Mouse (Mus musculus): ENCODE data around the gene Gps2. TPM values are rescaled to one million over a fixed set of nuclear protein-coding genes. Genes with fewer than 3 reads are reported as not detected.
A peak's percentile ranks its signal among the peaks of the same experiment; 100 is the strongest.
"Not testable (repeated sequence)": the region's sequence is repeated elsewhere in the genome, so short reads cannot be mapped to it uniquely, and the experiment has no call there.

Gps2 gene
- polyA plus RNA-seq, 1 experiment from 2014 or later: 89.0 TPM

GRCm38 (mm10) chr11:69922796-69923195, 9.1 kb downstream of the Gps2 start:
- H3K4me2 ChIP-seq (replicated peaks; ENCODE audit: low read depth, low read length): no peak overlapping the region
- no peaks in the 10 kb centered on the region for H3K27me3 ChIP-seq (ENCODE audit: control insufficient read depth, insufficient read depth, low read length)
- no peaks in the 10 kb centered on the region for H3K9me3 ChIP-seq (ENCODE audit: control insufficient read depth, low read length)
- no peak for DNase-seq (ENCODE audit: low spot score)
- H3K27ac ChIP-seq (ENCODE audit: low read depth, low read length): no peak overlapping the region
- peaks cover 4% of the 10 kb centered on the region; the same call in 1 of the 2 replicates for H3K4me1 ChIP-seq (replicated peaks; ENCODE audit: control insufficient read depth, insufficient read depth, low read length)
- no peak for ATAC-seq (ENCODE audit: low FRiP score)
- 73% methylated on average over 3 of the region's 3 CpGs for WGBS
- no peak overlapping the region for H3K9ac ChIP-seq (ENCODE audit: low read depth, low read length)
- H3K36me3 ChIP-seq (ENCODE audit: control insufficient read depth, insufficient read depth, low read length): 0 out of 2 replicates have a peak, but pooled peaks cover 2% of the 10 kb centered on the region
- no peak overlapping the region for H3K4me3 ChIP-seq (ENCODE audit: low read depth, low read length)

- no peak for ATAC-seq (ENCODE audit: low FRiP score)
- Histone ChIP-seq H3K27me3 (ENCODE audit: control insufficient read depth, insufficient read depth, low read length) (no peaks in the 10 kb centered on the region), H3K36me3 (ENCODE audit: control insufficient read depth, insufficient read depth, low read length) (no peaks in the 10 kb centered on the region)
Observed at GRCm38 (mm10) chr11:69927501-69927900, 13.8 kb downstream of the Gps2 start.

GRCm38 (mm10) chr11:69929712-69930111, 16.0 kb downstream of the Gps2 start:
- DNase-seq (ENCODE audit: low spot score): no peak
- no peak overlapping the region for H3K27ac ChIP-seq (ENCODE audit: low read depth, low read length)
- H3K36me3 ChIP-seq (ENCODE audit: control insufficient read depth, insufficient read depth, low read length): no peaks in the 10 kb centered on the region
- no peak overlapping the region for H3K4me3 ChIP-seq (ENCODE audit: low read depth, low read length)
- 89% methylated on average over 4 of the region's 4 CpGs for WGBS
- H3K9me3 ChIP-seq (ENCODE audit: control insufficient read depth, low read length): no peaks in the 10 kb centered on the region
- H3K4me1 ChIP-seq (replicated peaks; ENCODE audit: control insufficient read depth, insufficient read depth, low read length): no peaks in the 10 kb centered on the region
- ATAC-seq (ENCODE audit: low FRiP score): no peak
- no peak overlapping the region for H3K4me2 ChIP-seq (replicated peaks; ENCODE audit: low read depth, low read length)
- no peak overlapping the region for H3K9ac ChIP-seq (ENCODE audit: low read depth, low read length)
- peaks cover 3% of the 10 kb centered on the region; the same call in 1 of the 2 replicates for H3K27me3 ChIP-seq (ENCODE audit: control insufficient read depth, insufficient read depth, low read length)

More at GRCm38 (mm10) chr11:69927501-69927900, 13.8 kb downstream of the Gps2 start:
- no peak for DNase-seq (ENCODE audit: low spot score)
- WGBS: 97% methylated on average over 2 of the region's 2 CpGs
- no peak overlapping the region for H3K4me2 ChIP-seq (replicated peaks; ENCODE audit: low read depth, low read length)
- H3K4me3 ChIP-seq (ENCODE audit: low read depth, low read length): no peak overlapping the region
- no peaks in the 10 kb centered on the region for H3K9me3 ChIP-seq (ENCODE audit: control insufficient read depth, low read length)
- no peak overlapping the region for H3K9ac ChIP-seq (ENCODE audit: low read depth, low read length)
- no peaks in the 10 kb centered on the region for H3K4me1 ChIP-seq (replicated peaks; ENCODE audit: control insufficient read depth, insufficient read depth, low read length)
- no peak overlapping the region for H3K27ac ChIP-seq (ENCODE audit: low read depth, low read length)

GRCm38 (mm10) chr11:69930176-69930575, 16.5 kb downstream of the Gps2 start:
- not testable (repeated sequence) for DNase-seq (ENCODE audit: low spot score); H3K9me3 ChIP-seq (ENCODE audit: control insufficient read depth, low read length); H3K4me2 ChIP-seq (replicated peaks; ENCODE audit: low read depth, low read length); H3K36me3 ChIP-seq (ENCODE audit: control insufficient read depth, insufficient read depth, low read length); H3K27me3 ChIP-seq (ENCODE audit: control insufficient read depth, insufficient read depth, low read length); H3K4me1 ChIP-seq (replicated peaks; ENCODE audit: control insufficient read depth, insufficient read depth, low read length); H3K9ac ChIP-seq (ENCODE audit: low read depth, low read length); ATAC-seq (ENCODE audit: low FRiP score); H3K27ac ChIP-seq (ENCODE audit: low read depth, low read length); H3K4me3 ChIP-seq (ENCODE audit: low read depth, low read length)
- 87% methylated on average over 8 of the region's 8 CpGs for WGBS

GRCm38 (mm10) chr11:69930967-69931537, 17.4 kb downstream of the Gps2 start:
- WGBS: 76% methylated on average over 3 of the region's 3 CpGs
- no peaks in the 10 kb centered on the region for H3K36me3 ChIP-seq (ENCODE audit: control insufficient read depth, insufficient read depth, low read length)
- no peak for ATAC-seq (ENCODE audit: low FRiP score)

GRCm38 (mm10) chr11:69931769-69932168, 18.1 kb downstream of the Gps2 start:
- WGBS: 80% methylated on average over 8 of the region's 8 CpGs
- ATAC-seq (ENCODE audit: low FRiP score): no peak
- Histone ChIP-seq H3K4me3 (ENCODE audit: low read depth, low read length) (no peak overlapping the region), H3K27me3 (ENCODE audit: control insufficient read depth, insufficient read depth, low read length) (peaks cover 16% of the 10 kb centered on the region), H3K4me2 (replicated peaks; ENCODE audit: low read depth, low read length) (no peak overlapping the region), H3K27ac (ENCODE audit: low read depth, low read length) (no peak overlapping the region), H3K9me3 (ENCODE audit: control insufficient read depth, low read length) (no peaks in the 10 kb centered on the region), H3K4me1 (replicated peaks; ENCODE audit: control insufficient read depth, insufficient read depth, low read length) (peaks cover 5% of the 10 kb centered on the region), H3K9ac (ENCODE audit: low read depth, low read length) (no peak overlapping the region), H3K36me3 (ENCODE audit: control insufficient read depth, insufficient read depth, low read length) (no peaks in the 10 kb centered on the region)
- DNase-seq (ENCODE audit: low spot score): no peak

More at GRCm38 (mm10) chr11:69930967-69931537, 17.4 kb downstream of the Gps2 start:
- Histone ChIP-seq H3K4me1 (replicated peaks; ENCODE audit: control insufficient read depth, insufficient read depth, low read length) (peaks cover 1% of the 10 kb centered on the region), H3K4me2 (replicated peaks; ENCODE audit: low read depth, low read length) (no peak overlapping the region), H3K27me3 (ENCODE audit: control insufficient read depth, insufficient read depth, low read length) (peaks cover 9% of the 10 kb centered on the region; the same call in 1 of the 2 replicates), H3K4me3 (ENCODE audit: low read depth, low read length) (no peak overlapping the region), H3K9me3 (ENCODE audit: control insufficient read depth, low read length) (no peaks in the 10 kb centered on the region), H3K27ac (ENCODE audit: low read depth, low read length) (no peak overlapping the region), H3K9ac (ENCODE audit: low read depth, low read length) (no peak overlapping the region)
- no peak for DNase-seq (ENCODE audit: low spot score)

- DNase-seq (ENCODE audit: low spot score) (no peak), ATAC-seq (ENCODE audit: low FRiP score) (no peak)
- H3K9me3 ChIP-seq (ENCODE audit: control insufficient read depth, low read length): no peaks in the 10 kb centered on the region
- 37% methylated on average over 3 of the region's 3 CpGs for WGBS
- H3K9ac ChIP-seq (ENCODE audit: low read depth, low read length): no peak overlapping the region
- no peak overlapping the region for H3K4me2 ChIP-seq (replicated peaks; ENCODE audit: low read depth, low read length)
- H3K4me3 ChIP-seq (ENCODE audit: low read depth, low read length): no peak overlapping the region
- H3K27me3 ChIP-seq (ENCODE audit: control insufficient read depth, insufficient read depth, low read length): peaks cover 21% of the 10 kb centered on the region
- peaks cover 5% of the 10 kb centered on the region for H3K4me1 ChIP-seq (replicated peaks; ENCODE audit: control insufficient read depth, insufficient read depth, low read length)
- H3K27ac ChIP-seq (ENCODE audit: low read depth, low read length): no peak overlapping the region
- H3K36me3 ChIP-seq (ENCODE audit: control insufficient read depth, insufficient read depth, low read length): no peaks in the 10 kb centered on the region
Observed at GRCm38 (mm10) chr11:69932254-69932653, 18.6 kb downstream of the Gps2 start.

- 76% methylated on average over 4 of the region's 4 CpGs for WGBS
- Histone ChIP-seq H3K4me2 (replicated peaks; ENCODE audit: low read depth, low read length) (no peak overlapping the region), H3K27me3 (ENCODE audit: control insufficient read depth, insufficient read depth, low read length) (peaks cover 29% of the 10 kb centered on the region), H3K36me3 (ENCODE audit: control insufficient read depth, insufficient read depth, low read length) (no peaks in the 10 kb centered on the region), H3K4me3 (ENCODE audit: low read depth, low read length) (no peak overlapping the region), H3K9ac (ENCODE audit: low read depth, low read length) (no peak overlapping the region), H3K27ac (ENCODE audit: low read depth, low read length) (no peak overlapping the region), H3K4me1 (replicated peaks; ENCODE audit: control insufficient read depth, insufficient read depth, low read length) (peaks cover 5% of the 10 kb centered on the region), H3K9me3 (ENCODE audit: control insufficient read depth, low read length) (no peaks in the 10 kb centered on the region)
- ATAC-seq (ENCODE audit: low FRiP score): no peak
- DNase-seq (ENCODE audit: low spot score): no peak
Observed at GRCm38 (mm10) chr11:69933066-69933465, 19.4 kb downstream of the Gps2 start.

GRCm38 (mm10) chr11:69934169-69934568, 20.5 kb downstream of the Gps2 start:
- H3K27me3 ChIP-seq (ENCODE audit: control insufficient read depth, insufficient read depth, low read length): peaks cover 35% of the 10 kb centered on the region
- H3K9ac ChIP-seq (ENCODE audit: low read depth, low read length): no peak overlapping the region
- peak overlapping the region; percentile 30 for H3K4me2 ChIP-seq (replicated peaks; ENCODE audit: low read depth, low read length)
- ATAC-seq (ENCODE audit: low FRiP score): no peak
- H3K9me3 ChIP-seq (ENCODE audit: control insufficient read depth, low read length): no peaks in the 10 kb centered on the region
- under 1% methylated on average over 18 of the region's 18 CpGs for WGBS
- DNase-seq (ENCODE audit: low spot score): peak; percentile 97
- H3K4me3 ChIP-seq (ENCODE audit: low read depth, low read length): peak overlapping the region; percentile 10
- peaks cover 5% of the 10 kb centered on the region for H3K4me1 ChIP-seq (replicated peaks; ENCODE audit: control insufficient read depth, insufficient read depth, low read length)
- H3K27ac ChIP-seq (ENCODE audit: low read depth, low read length): no peak overlapping the region
- H3K36me3 ChIP-seq (ENCODE audit: control insufficient read depth, insufficient read depth, low read length): no peaks in the 10 kb centered on the region
